Mouse (Mus musculus) C2C12 (cell line): ENCODE data around the gene A830005F24Rik.

Experiments used
- CEBPB ChIP-seq: IDR thresholded peaks from one replicate; pipeline ENCODE4 v1.6.1; 2011; ENCODE audit warnings: low read depth, mild to moderate bottlenecking, control low read depth, moderate library complexity
- CTCF ChIP-seq: IDR thresholded peaks from one replicate; pipeline ENCODE4 v1.5.1; 2011; ENCODE audit not compliant: control insufficient read depth, insufficient read depth, insufficient read length
- FOSL1 ChIP-seq: IDR thresholded peaks from one replicate; pipeline ENCODE4 v1.8.0; 2011; ENCODE audit warnings: mild to moderate bottlenecking, low read length; ENCODE audit not compliant: poor library complexity, insufficient read depth, severe bottlenecking
- MAX ChIP-seq: IDR thresholded peaks from one replicate; pipeline ENCODE4 v1.6.1; 2011; ENCODE audit warnings: mild to moderate bottlenecking, control low read depth
- MYOG ChIP-seq: IDR thresholded peaks from one replicate; pipeline ENCODE4 v1.6.1; 2011; ENCODE audit not compliant: control insufficient read depth, insufficient read length; ENCODE audit errors: extremely low read depth
- USF1 ChIP-seq: IDR thresholded peaks from one replicate; pipeline ENCODE4 v1.6.1; 2011; ENCODE audit warnings: low read depth, mild to moderate bottlenecking, control low read depth, moderate library complexity

GRCm38 (mm10) chr13:48540488-48540887, 27.1 kb downstream of the A830005F24Rik start:
- no peak for TF ChIP-seq CTCF
- TF ChIP-seq MAX: no peak
- no peak for TF ChIP-seq CEBPB
- no peak for TF ChIP-seq MYOG
- no peak for TF ChIP-seq USF1
- no peak for TF ChIP-seq FOSL1
